8 mouse cellular contexts compared by ENCODE assay signal in genomic region chr15:102224992-102225617, GRCm38 (mm10). TPM values are rescaled to one million over a fixed set of nuclear protein-coding genes. Genes with fewer than 3 reads are reported as not detected.
DNase-seq lines count a peak whose midpoint lies in the region; ATAC-seq and TF ChIP-seq lines count a peak whose summit lies in the region.

No protein-coding gene starts in this region.

- peaks cover 14% of the 10 kb centered on the region for H3K4me1 ChIP-seq in heart, embryonic 13.5 days
- H3K4me1 ChIP-seq in hindbrain, postnatal 0 days (ENCODE audit: insufficient read depth, low read length), result no peaks in the 10 kb centered on the region
- peaks cover 14% of the 10 kb centered on the region for H3K4me1 ChIP-seq in midbrain, embryonic 10.5 days
- H3K4me1 ChIP-seq in stomach, postnatal 0 days (replicated peaks; ENCODE audit: control insufficient read depth, insufficient read depth), result no peaks in the 10 kb centered on the region

- no peak for TF ChIP-seq EP300 in stomach, postnatal 0 days (optimal IDR thresholded peaks at IDR 0.05)

- DNase-seq in heart, adult 9 months (ENCODE audit: low spot score in 2 of 2), result no peak
- DNase-seq in c-Kit-positive CD71-positive TER-119-positive erythroid progenitor cells, embryonic 14.5 days (ENCODE audit: low spot score), result peak; percentile 47
- no peak for DNase-seq in hindbrain, postnatal 0 days (ENCODE audit: low spot score)
- DNase-seq in midbrain, embryonic 10.5 days (ENCODE audit: low spot score), result no peak
- no peak for DNase-seq in stomach, postnatal 0 days (ENCODE audit: low spot score)
- no peak for DNase-seq in right cerebral cortex, adult 2 months (ENCODE audit: low spot score in 2 of 2)
- no peak for DNase-seq in Muller cell, postnatal 12 days (ENCODE audit: inconsistent ontology term)

- H3K36me3 ChIP-seq in heart, embryonic 13.5 days, result no peaks in the 10 kb centered on the region
- H3K36me3 ChIP-seq in hindbrain, postnatal 0 days (ENCODE audit: insufficient read depth, low read length), result no peaks in the 10 kb centered on the region
- H3K36me3 ChIP-seq in midbrain, embryonic 10.5 days, result no peaks in the 10 kb centered on the region
- H3K36me3 ChIP-seq in stomach, postnatal 0 days (ENCODE audit: control insufficient read depth, insufficient read depth, low read length), result no peaks in the 10 kb centered on the region

- no peak for TF ChIP-seq CTCF in hindbrain, postnatal 0 days (IDR thresholded peaks at IDR 0.05; ENCODE audit: low read depth)
- no peak for TF ChIP-seq CTCF in stomach, postnatal 0 days (IDR thresholded peaks at IDR 0.05; ENCODE audit: low read depth)

- H3K9ac ChIP-seq in heart, embryonic 13.5 days, result peak overlapping the region; percentile 80
- peak overlapping the region; percentile 45 for H3K9ac ChIP-seq in hindbrain, postnatal 0 days (replicated peaks; ENCODE audit: low read length)
- H3K9ac ChIP-seq in stomach, postnatal 0 days (ENCODE audit: low read length), result peak overlapping the region; percentile 54

- WGBS in heart, embryonic 13.5 days, result 6% methylated on average over 21 of the region's 21 CpGs
- WGBS in hindbrain, postnatal 0 days, result 26% methylated on average over 21 of the region's 21 CpGs
- WGBS in midbrain, embryonic 10.5 days, result 22% methylated on average over 21 of the region's 21 CpGs
- 15% methylated on average over 20 of the region's 21 CpGs for WGBS in stomach, postnatal 0 days

- H3K9me3 ChIP-seq in heart, embryonic 13.5 days, result no peaks in the 10 kb centered on the region
- H3K9me3 ChIP-seq in hindbrain, postnatal 0 days (ENCODE audit: low read length), result no peaks in the 10 kb centered on the region
- H3K9me3 ChIP-seq in midbrain, embryonic 10.5 days (replicated peaks), result no peaks in the 10 kb centered on the region
- no peaks in the 10 kb centered on the region for H3K9me3 ChIP-seq in stomach, postnatal 0 days (ENCODE audit: control insufficient read depth, low read length)

- H3K4me2 ChIP-seq in heart, embryonic 13.5 days, result peak overlapping the region; percentile 85
- H3K4me2 ChIP-seq in hindbrain, postnatal 0 days (ENCODE audit: low read depth, low read length), result peak overlapping the region; percentile 80
- H3K4me2 ChIP-seq in stomach, postnatal 0 days (replicated peaks; ENCODE audit: low read depth), result peak overlapping the region; percentile 79

- H3K4me3 ChIP-seq in heart, embryonic 13.5 days, result peak overlapping the region; percentile 53
- peak overlapping the region; percentile 37 for H3K4me3 ChIP-seq in hindbrain, postnatal 0 days (ENCODE audit: low read length)
- peak overlapping the region; percentile 55 for H3K4me3 ChIP-seq in midbrain, embryonic 10.5 days
- H3K4me3 ChIP-seq in stomach, postnatal 0 days (ENCODE audit: low read depth, low read length), result peak overlapping the region; percentile 40

- ATAC-seq in heart, embryonic 13.5 days (ENCODE audit: extremely low read depth, insufficient number of reproducible peaks, low FRiP score, low TSS enrichment), result no peak
- no peak for ATAC-seq in hindbrain, postnatal 0 days
- no peak for ATAC-seq in stomach, postnatal 0 days (ENCODE audit: low FRiP score, low TSS enrichment)

- peaks cover 38% of the 10 kb centered on the region for H3K27me3 ChIP-seq in heart, embryonic 13.5 days (replicated peaks)
- peaks cover 10% of the 10 kb centered on the region; the same call in 1 of the 2 replicates for H3K27me3 ChIP-seq in hindbrain, postnatal 0 days (ENCODE audit: insufficient read depth, low read length)
- H3K27me3 ChIP-seq in midbrain, embryonic 10.5 days (ENCODE audit: low read depth, poor library complexity, severe bottlenecking), result peaks cover 37% of the 10 kb centered on the region
- no peaks in the 10 kb centered on the region for H3K27me3 ChIP-seq in stomach, postnatal 0 days (ENCODE audit: control insufficient read depth, insufficient read depth, low read length)

- H3K27ac ChIP-seq in heart, embryonic 13.5 days (replicated peaks), result no peak overlapping the region
- H3K27ac ChIP-seq in hindbrain, postnatal 0 days, result no peak overlapping the region
- H3K27ac ChIP-seq in midbrain, embryonic 10.5 days (replicated peaks), result peak overlapping the region; percentile 64; the same call in 1 of the 2 replicates
- no peak overlapping the region for H3K27ac ChIP-seq in stomach, postnatal 0 days (replicated peaks)

RNA-seq across cellular contexts. Expression of gene Itgb7, which starts 6.6 kb away (rescaled TPM):
- polyA plus RNA-seq in heart, embryonic 13.5 days (2015; fragmentation: Nextera tagmentation; extraction: Ambion mirVana), result 0.46 and 0.78 TPM in 2 replicates
- 0.40 and 1.2 TPM in 2 replicates for total RNA-seq in hindbrain, postnatal 0 days (2014; rRNA removed)
- 1.3 and 2.1 TPM in 2 replicates for polyA plus RNA-seq in hindbrain, postnatal 0 days (2015; fragmentation: Nextera tagmentation; extraction: Ambion mirVana)
- 0.31 and 0.56 TPM in 2 replicates for polyA plus RNA-seq in midbrain, embryonic 10.5 days (2016; fragmentation: Nextera tagmentation; extraction: Ambion mirVana)
- 1.2 TPM in 2 replicates for polyA plus RNA-seq in stomach, postnatal 0 days (2015; fragmentation: Nextera tagmentation; extraction: Ambion mirVana)

RNA-seq across cellular contexts. Expression of gene Csad, which starts 20.6 kb away (rescaled TPM):
- polyA plus RNA-seq in heart, embryonic 13.5 days (2015; fragmentation: Nextera tagmentation; extraction: Ambion mirVana), result 33.4 and 41.6 TPM in 2 replicates
- 56.9 and 67.2 TPM in 2 replicates for total RNA-seq in hindbrain, postnatal 0 days (2014; rRNA removed)
- 41.8 and 43.1 TPM in 2 replicates for polyA plus RNA-seq in hindbrain, postnatal 0 days (2015; fragmentation: Nextera tagmentation; extraction: Ambion mirVana)
- 32.8 and 38.8 TPM in 2 replicates for polyA plus RNA-seq in midbrain, embryonic 10.5 days (2016; fragmentation: Nextera tagmentation; extraction: Ambion mirVana)
- 32.1 and 39.4 TPM in 2 replicates for polyA plus RNA-seq in stomach, postnatal 0 days (2015; fragmentation: Nextera tagmentation; extraction: Ambion mirVana)

RNA-seq across cellular contexts. Expression of gene Zfp740, which starts 22.1 kb away (rescaled TPM):
- 30.3 and 31.7 TPM in 2 replicates for polyA plus RNA-seq in heart, embryonic 13.5 days (2015; fragmentation: Nextera tagmentation; extraction: Ambion mirVana)
- total RNA-seq in hindbrain, postnatal 0 days (2014; rRNA removed), result 49.5 and 61.0 TPM in 2 replicates
- polyA plus RNA-seq in hindbrain, postnatal 0 days (2015; fragmentation: Nextera tagmentation; extraction: Ambion mirVana), result 33.8 and 37.7 TPM in 2 replicates
- polyA plus RNA-seq in midbrain, embryonic 10.5 days (2016; fragmentation: Nextera tagmentation; extraction: Ambion mirVana), result 63.0 and 72.4 TPM in 2 replicates
- polyA plus RNA-seq in stomach, postnatal 0 days (2015; fragmentation: Nextera tagmentation; extraction: Ambion mirVana), result 19.9 and 20.2 TPM in 2 replicates

RNA-seq across cellular contexts. Expression of gene Rarg, which starts 32.2 kb away (rescaled TPM):
- polyA plus RNA-seq in heart, embryonic 13.5 days (2015; fragmentation: Nextera tagmentation; extraction: Ambion mirVana), result 9.0 and 9.1 TPM in 2 replicates
- total RNA-seq in hindbrain, postnatal 0 days (2014; rRNA removed), result 8.8 and 11.4 TPM in 2 replicates
- 3.8 and 4.4 TPM in 2 replicates for polyA plus RNA-seq in hindbrain, postnatal 0 days (2015; fragmentation: Nextera tagmentation; extraction: Ambion mirVana)
- polyA plus RNA-seq in midbrain, embryonic 10.5 days (2016; fragmentation: Nextera tagmentation; extraction: Ambion mirVana), result 14.3 and 16.2 TPM in 2 replicates
- 27.2 and 34.6 TPM in 2 replicates for polyA plus RNA-seq in stomach, postnatal 0 days (2015; fragmentation: Nextera tagmentation; extraction: Ambion mirVana)

RNA-seq across cellular contexts. Expression of gene Gm9918, which starts 45.3 kb away (rescaled TPM):
- polyA plus RNA-seq in heart, embryonic 13.5 days (2015; fragmentation: Nextera tagmentation; extraction: Ambion mirVana), result not detected in 2 replicates
- total RNA-seq in hindbrain, postnatal 0 days (2014; rRNA removed), result not detected in 2 replicates
- 0.06 TPM in 1 of 2 replicates, not detected in the other for polyA plus RNA-seq in hindbrain, postnatal 0 days (2015; fragmentation: Nextera tagmentation; extraction: Ambion mirVana)
- 0.35 and 0.41 TPM in 2 replicates for polyA plus RNA-seq in midbrain, embryonic 10.5 days (2016; fragmentation: Nextera tagmentation; extraction: Ambion mirVana)
- 0.10 and 0.12 TPM in 2 replicates for polyA plus RNA-seq in stomach, postnatal 0 days (2015; fragmentation: Nextera tagmentation; extraction: Ambion mirVana)
